ENCODE assay signal across 28 mouse cellular contexts in the genomic region with DNA sequence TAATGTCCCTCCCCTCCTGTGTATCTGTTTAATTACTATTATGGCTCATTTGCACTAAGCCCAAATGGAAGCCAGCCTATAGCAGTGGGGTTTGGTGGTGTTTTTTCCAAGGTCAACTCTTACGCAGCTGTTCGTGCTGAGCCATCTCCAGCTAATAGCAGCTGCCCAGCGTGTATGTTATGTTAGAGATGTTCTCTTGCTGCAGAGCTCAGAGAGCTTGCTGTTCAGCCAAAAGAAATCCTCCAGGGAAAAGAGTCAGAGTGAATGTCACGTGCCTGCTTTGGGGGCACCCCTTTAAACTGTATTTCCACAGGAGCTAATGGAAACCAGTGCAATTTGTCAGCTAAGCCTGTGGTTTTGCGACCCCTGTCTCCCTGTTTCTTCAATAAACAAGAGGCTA.
DNase-seq lines count a peak whose midpoint lies in the region; ATAC-seq and TF ChIP-seq lines count a peak whose summit lies in the region.
"Had no signal": no experiment of that assay in that cellular context is flagged by ENCODE, and none has a peak within 500 bp of the region (broad histone marks: within the 10 kb centered on the region; RNA-seq: fewer than 3 reads in every experiment).

No protein-coding gene starts in this region.

- H3K4me1 ChIP-seq in forebrain, embryonic 10.5 days = no peaks in the 10 kb centered on the region
- H3K4me1 ChIP-seq in forebrain, postnatal 0 days (ENCODE audit: insufficient read depth) = no peaks in the 10 kb centered on the region
- no peaks in the 10 kb centered on the region for H3K4me1 ChIP-seq in kidney, embryonic 14.5 days (ENCODE audit: control insufficient read depth, insufficient read depth, low read length)
- H3K4me1 ChIP-seq: embryonic facial prominence, embryonic 15.5 days; forebrain, embryonic 15.5 days; hindbrain, embryonic 10.5 days; neural tube, embryonic 15.5 days; stomach, embryonic 15.5 days had no signal

- no peak overlapping the region for H3K9ac ChIP-seq in forebrain, postnatal 0 days
- H3K9ac ChIP-seq in kidney, embryonic 14.5 days (ENCODE audit: low read depth, low read length) = no peak overlapping the region
- H3K9ac ChIP-seq: embryonic facial prominence, embryonic 15.5 days; forebrain, embryonic 15.5 days; neural tube, embryonic 15.5 days; stomach, embryonic 15.5 days had no signal

- H3K4me3 ChIP-seq in forebrain, embryonic 10.5 days = no peak overlapping the region
- H3K4me3 ChIP-seq in forebrain, postnatal 0 days (ENCODE audit: low read depth, low read length) = no peak overlapping the region
- no peak overlapping the region for H3K4me3 ChIP-seq in kidney, embryonic 14.5 days (ENCODE audit: low read length)
- H3K4me3 ChIP-seq: embryonic facial prominence, embryonic 15.5 days; forebrain, embryonic 15.5 days; hindbrain, embryonic 10.5 days; layer of hippocampus, adult 2 months; neural tube, embryonic 15.5 days; stomach, embryonic 15.5 days had no signal

- peak; percentile 3 for DNase-seq in forebrain, embryonic 10.5 days (ENCODE audit: extremely low spot score, low spot score)
- DNase-seq in forebrain, postnatal 0 days = no peak
- DNase-seq in heart, adult 18-20 months = peak; percentile 59 to 77
- DNase-seq in heart, postnatal 4 days = no peak
- DNase-seq in kidney, postnatal 14 days = peak; percentile 12
- DNase-seq in skeletal muscle tissue, adult 2 months (ENCODE audit: low read depth, low spot score) = peak; percentile 35
- DNase-seq in embryo, embryonic 10.5 days (ENCODE audit: low spot score) = no peak
- DNase-seq: adrenal gland, adult 8-10 months; cerebellum, adult 18-20 months; cerebellum, postnatal 14 days; embryo, embryonic 11 days; layer of hippocampus, postnatal 36 days; right cerebral cortex, adult 18-20 months; right cerebral cortex, postnatal 4 days; thymus, adult 18-20 months; thymus, postnatal 36 days had no signal

- ATAC-seq in forebrain, postnatal 0 days = no peak
- no peak for ATAC-seq in kidney, embryonic 14.5 days (ENCODE audit: low FRiP score, low TSS enrichment)
- ATAC-seq: CD4-positive, CD25-positive, alpha-beta regulatory T cell, adult 4 months; forebrain, embryonic 15.5 days; intestine, postnatal 0 days; lung, postnatal 0 days; midbrain, embryonic 16.5 days had no signal

- H3K36me3 ChIP-seq in forebrain, embryonic 10.5 days (replicated peaks) = no peaks in the 10 kb centered on the region
- H3K36me3 ChIP-seq in forebrain, postnatal 0 days (ENCODE audit: insufficient read depth) = no peaks in the 10 kb centered on the region
- no peaks in the 10 kb centered on the region for H3K36me3 ChIP-seq in kidney, embryonic 14.5 days (ENCODE audit: control insufficient read depth, insufficient read depth, low read length)
- H3K36me3 ChIP-seq: embryonic facial prominence, embryonic 15.5 days; forebrain, embryonic 15.5 days; hindbrain, embryonic 10.5 days; neural tube, embryonic 15.5 days; stomach, embryonic 15.5 days had no signal

- 88% methylated on average over 5 of the region's 5 CpGs for WGBS in forebrain, embryonic 10.5 days
- 72% methylated on average over 5 of the region's 5 CpGs for WGBS in forebrain, postnatal 0 days
- WGBS in kidney, embryonic 14.5 days = 76% methylated on average over 5 of the region's 5 CpGs

- no peaks in the 10 kb centered on the region for H3K9me3 ChIP-seq in forebrain, embryonic 10.5 days
- H3K9me3 ChIP-seq in forebrain, postnatal 0 days (ENCODE audit: low read length) = no peaks in the 10 kb centered on the region
- H3K9me3 ChIP-seq in kidney, embryonic 14.5 days (ENCODE audit: control insufficient read depth, low read length) = no peaks in the 10 kb centered on the region
- H3K9me3 ChIP-seq: embryonic facial prominence, embryonic 15.5 days; forebrain, embryonic 15.5 days; hindbrain, embryonic 10.5 days; stomach, embryonic 15.5 days had no signal

- no peaks in the 10 kb centered on the region for H3K27me3 ChIP-seq in forebrain, embryonic 10.5 days (ENCODE audit: poor library complexity, severe bottlenecking)
- no peaks in the 10 kb centered on the region for H3K27me3 ChIP-seq in forebrain, postnatal 0 days (ENCODE audit: insufficient read depth, low read length)
- H3K27me3 ChIP-seq in kidney, embryonic 14.5 days (ENCODE audit: control insufficient read depth, insufficient read depth, low read length) = no peaks in the 10 kb centered on the region
- H3K27me3 ChIP-seq: embryonic facial prominence, embryonic 15.5 days; forebrain, embryonic 15.5 days; neural tube, embryonic 15.5 days had no signal

- H3K27ac ChIP-seq in forebrain, embryonic 10.5 days = no peak overlapping the region
- H3K27ac ChIP-seq in forebrain, postnatal 0 days (ENCODE audit: low read depth, low read length) = no peak overlapping the region
- H3K27ac ChIP-seq in kidney, embryonic 14.5 days (ENCODE audit: low read depth, low read length) = no peak overlapping the region
- H3K27ac ChIP-seq: embryonic facial prominence, embryonic 15.5 days; forebrain, embryonic 15.5 days; hindbrain, embryonic 10.5 days; layer of hippocampus, adult 2 months; macrophage; neural tube, embryonic 15.5 days; stomach, embryonic 15.5 days had no signal

- no peak overlapping the region for H3K4me2 ChIP-seq in forebrain, postnatal 0 days (ENCODE audit: low read depth)
- H3K4me2 ChIP-seq in kidney, embryonic 14.5 days (replicated peaks; ENCODE audit: low read depth, low read length) = no peak overlapping the region
- H3K4me2 ChIP-seq: embryonic facial prominence, embryonic 15.5 days; forebrain, embryonic 15.5 days; neural tube, embryonic 15.5 days; stomach, embryonic 15.5 days had no signal

- no peak for TF ChIP-seq CTCF in forebrain, postnatal 0 days (IDR thresholded peaks at IDR 0.05; ENCODE audit: low read depth)

Comparison
In these comparisons a context has a peak if more than half of its experiments do, and no peak if none do; other contexts are left out.
1. DNase-seq: peak in forebrain, embryonic 10.5 days (single experiment), heart, adult 18-20 months (2 of 2), kidney, postnatal 14 days (single experiment) and skeletal muscle tissue, adult 2 months (single experiment); none in forebrain, postnatal 0 days (single experiment), heart, postnatal 4 days (single experiment) and embryo, embryonic 10.5 days (single experiment).